Mouse (Mus musculus): ENCODE measurements around the gene Capsl. TPM values are rescaled to one million over a fixed set of nuclear protein-coding genes. Genes with fewer than 3 reads are reported as not detected.

Gene Capsl
- total RNA-seq (2021): not detected

GRCm38 (mm10) chr15:9435534-9436180 lies at the start of gene Capsl:
TSS of gene Capsl (plus strand) at chr15:9436028.
- peak; percentile 13 to 34 for DNase-seq

GRCm38 (mm10) chr15:9409475-9409874 lies 26.4 kb upstream of the Capsl start:
- intact Hi-C loops (cut with DNase I): no loop called here

More at GRCm38 (mm10) chr15:9435534-9436180, at the start of gene Capsl:
- intact Hi-C loops (cut with DNase I): no loop called here

GRCm38 (mm10) chr15:9421163-9421562 lies 14.7 kb upstream of the Capsl start:
- DNase-seq: no peak
- intact Hi-C loops (cut with DNase I): no loop called here

More at GRCm38 (mm10) chr15:9409475-9409874, 26.4 kb upstream of the Capsl start:
- DNase-seq: no peak

GRCm38 (mm10) chr15:9427849-9428248 lies 8.0 kb upstream of the Capsl start:
- intact Hi-C loops (cut with DNase I): no loop called here
- DNase-seq: no peak

- intact Hi-C loops (cut with DNase I): no loop called here
These were observed 6.0 kb upstream of the Capsl start for GRCm38 (mm10) chr15:9429843-9430242.

DNA sequence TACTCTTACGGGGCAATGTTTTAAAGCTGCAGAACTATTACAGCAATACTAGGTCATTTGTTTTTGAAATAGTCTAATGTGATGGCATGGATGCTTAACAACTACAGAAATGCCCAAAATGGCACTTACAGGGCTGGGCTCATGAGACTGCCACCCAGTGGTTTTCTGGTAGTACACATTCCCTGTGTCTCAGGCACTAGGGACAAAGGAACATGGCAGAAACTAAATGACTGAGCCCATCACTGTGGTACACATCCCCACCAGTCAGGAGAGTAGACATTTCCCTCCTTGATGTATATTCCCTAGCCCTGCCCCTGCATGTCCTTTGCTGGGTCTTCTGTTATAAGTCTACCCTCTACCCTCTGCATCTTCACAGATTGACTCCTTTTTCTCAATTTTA lies 16.2 kb downstream of the Capsl start:
- intact Hi-C loops (cut with DNase I): loop anchor here (5.0 kb wide), 1 partner anchor 990 kb away; no protein-coding TSS in a partner anchor
- no peak for DNase-seq

More at GRCm38 (mm10) chr15:9429843-9430242, 6.0 kb upstream of the Capsl start:
- no peak for DNase-seq

- DNase-seq: no peak
- intact Hi-C loops (cut with DNase I): loop anchor here (5.0 kb wide), 1 partner anchor 989 kb away; no protein-coding TSS in a partner anchor
These were observed 17.0 kb downstream of the Capsl start for GRCm38 (mm10) chr15:9452842-9453241.

DNA sequence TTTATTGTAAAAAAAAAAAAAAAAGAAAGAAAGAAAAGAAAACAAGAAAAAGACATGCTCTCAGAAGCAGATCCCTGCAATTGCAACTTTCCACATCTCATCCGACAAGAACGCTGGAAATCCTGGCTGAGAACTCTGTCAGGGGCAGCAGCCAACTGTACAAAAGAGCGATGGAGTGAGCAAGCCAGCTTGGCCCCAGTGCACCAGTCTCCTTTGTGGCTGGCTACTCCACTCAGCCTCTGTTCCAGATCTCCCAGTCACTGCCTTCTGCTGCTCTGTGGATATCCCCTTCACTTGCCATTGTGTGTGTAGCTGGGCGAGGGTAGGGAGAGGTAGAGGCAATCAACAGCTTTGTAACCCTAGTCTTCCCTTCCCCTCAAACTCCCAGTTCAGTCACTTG lies 18.4 kb downstream of the Capsl start:
- DNase-seq: peak; percentile 43 to 51
- intact Hi-C loops (cut with DNase I): loop anchor here (5.0 kb wide), 1 partner anchor 988 kb away; no protein-coding TSS in a partner anchor

GRCm38 (mm10) chr15:9455241-9455640 lies 19.4 kb downstream of the Capsl start:
- peak; percentile 48 to 55 for DNase-seq
- intact Hi-C loops (cut with DNase I): loop anchor here (1.0 kb wide), 2 partner anchors 153 to 858 kb away; no protein-coding TSS in a partner anchor

GRCm38 (mm10) chr15:9463521-9464027 lies 27.7 kb downstream of the Capsl start:
- DNase-seq: no peak
- intact Hi-C loops (cut with DNase I): no loop called here

- intact Hi-C loops (cut with DNase I): no loop called here
- DNase-seq: no peak
These were observed 28.2 kb downstream of the Capsl start for GRCm38 (mm10) chr15:9464039-9464438.

DNA sequence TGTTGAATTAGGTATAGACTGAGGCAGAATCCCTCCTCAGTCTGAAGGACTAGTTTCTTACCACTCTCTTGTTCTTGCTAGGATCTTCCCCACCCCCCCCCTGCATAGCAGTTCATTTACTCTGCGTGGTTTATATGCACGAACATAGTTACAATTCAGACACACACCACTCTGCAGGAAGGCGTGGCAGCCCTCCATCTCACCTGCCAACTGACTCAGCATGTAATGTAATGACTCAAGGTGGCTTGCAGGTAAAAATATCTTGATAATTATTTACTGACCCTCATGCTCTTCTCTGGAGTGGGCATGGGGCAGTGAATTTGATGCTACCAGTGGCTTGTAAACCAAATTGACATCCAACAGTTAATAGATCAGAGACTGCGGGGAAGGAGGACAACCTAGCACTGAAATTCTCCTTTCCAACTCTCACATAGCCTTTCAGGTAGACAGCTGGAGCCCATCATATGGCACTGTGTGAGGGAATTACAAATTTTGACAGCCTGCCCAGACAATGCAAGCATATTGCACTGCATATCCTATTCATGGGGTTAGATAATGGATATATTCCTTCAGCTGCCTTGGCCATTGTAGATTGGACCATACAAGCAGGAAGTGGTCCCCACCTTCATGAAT lies 35.3 kb downstream of the Capsl start:
- no peak for DNase-seq
- intact Hi-C loops (cut with DNase I): no loop called here

DNA sequence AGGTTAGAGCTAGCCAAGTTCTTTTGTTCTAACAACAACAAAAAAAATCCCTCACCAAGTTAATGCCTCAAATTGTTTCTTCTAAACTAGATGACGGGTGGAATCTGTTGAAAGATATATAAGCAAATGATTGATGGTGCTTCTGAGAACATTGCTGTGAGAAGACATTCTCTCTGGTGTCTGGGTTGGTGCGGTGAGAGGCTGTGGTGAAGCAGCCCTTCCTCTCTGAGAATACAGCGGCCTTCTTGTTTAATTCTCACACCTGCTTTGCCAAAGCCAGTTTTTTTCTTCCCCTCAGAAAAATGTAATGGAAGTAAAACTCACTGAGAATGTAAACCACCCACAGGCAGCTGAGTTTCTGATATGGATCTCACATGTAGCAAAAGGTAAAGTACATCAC lies 36.3 kb downstream of the Capsl start:
- intact Hi-C loops (cut with DNase I): no loop called here
- no peak for DNase-seq

- no peak for DNase-seq
- intact Hi-C loops (cut with DNase I): no loop called here
These were observed 36.8 kb downstream of the Capsl start for GRCm38 (mm10) chr15:9472618-9473017.

DNA sequence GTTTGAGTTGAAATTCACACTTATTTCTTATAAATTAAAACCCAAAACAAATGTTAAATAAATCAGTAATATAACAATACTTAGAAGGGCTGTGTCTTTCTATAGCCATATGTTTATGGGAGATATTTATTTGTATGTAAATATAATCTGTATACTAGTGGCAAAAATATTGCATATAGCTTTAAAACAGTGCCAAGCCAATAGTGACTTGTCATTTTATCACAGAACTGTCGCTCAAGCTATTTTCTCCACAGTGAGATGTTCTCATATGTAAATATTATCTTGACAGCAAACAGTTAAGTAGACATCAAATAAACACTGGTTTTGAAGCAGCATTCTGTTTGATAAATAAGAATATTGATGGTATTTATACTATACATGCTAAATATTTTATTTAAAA lies 37.4 kb downstream of the Capsl start:
- DNase-seq: no peak
- intact Hi-C loops (cut with DNase I): no loop called here

DNA sequence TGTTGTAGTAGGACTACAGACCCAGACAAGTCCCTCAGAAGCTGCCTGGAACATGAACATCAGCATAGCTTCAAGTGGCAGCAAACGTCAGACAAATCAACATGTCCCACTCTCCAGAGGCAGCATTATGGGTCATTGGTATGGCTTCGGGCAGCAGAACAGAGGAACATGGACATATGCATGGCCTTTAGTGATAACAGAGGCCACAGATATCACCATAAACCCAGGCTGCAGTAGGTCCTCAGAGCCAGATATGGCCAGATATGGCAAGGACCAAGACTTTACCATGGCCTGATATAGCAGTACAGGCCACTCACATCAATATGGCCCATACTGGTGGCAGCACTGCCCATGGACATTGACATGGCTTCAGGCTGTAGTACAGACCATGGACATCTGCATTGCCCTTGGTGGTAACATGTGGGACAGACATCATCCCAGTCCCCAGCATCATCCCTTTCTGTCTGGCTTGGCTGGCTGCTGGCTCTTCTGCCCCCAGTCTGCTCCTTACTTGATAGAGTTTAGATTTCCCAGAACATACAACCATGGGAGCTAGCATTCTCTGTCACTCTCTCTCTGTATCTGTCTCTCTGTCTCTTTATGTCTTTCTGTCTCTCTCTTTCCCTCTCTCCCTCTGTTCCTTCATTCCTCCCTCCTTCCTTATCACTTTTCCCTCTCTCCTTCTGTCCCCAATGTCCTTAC lies 53.7 kb downstream of the Capsl start:
- DNase-seq: no peak
- intact Hi-C loops (cut with DNase I): no loop called here

DNA sequence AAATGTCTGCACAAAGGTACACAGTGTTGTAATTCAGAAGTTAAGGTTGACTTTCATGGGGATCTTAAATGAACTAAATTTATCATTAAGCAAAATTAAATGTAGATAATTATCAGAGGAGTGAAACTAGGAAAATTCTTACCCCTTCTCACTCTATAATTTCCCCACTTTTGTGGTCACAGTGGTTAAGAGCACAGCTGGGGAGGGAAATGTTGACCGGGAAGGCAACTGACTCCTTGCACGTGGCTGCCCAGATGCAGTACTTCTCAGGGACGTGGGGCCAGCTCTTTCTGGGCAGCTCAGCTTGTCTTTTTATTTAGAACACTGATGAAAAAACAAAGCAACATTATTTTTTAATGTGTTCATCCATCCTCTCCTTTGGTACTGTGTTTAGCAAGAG lies 56.2 kb downstream of the Capsl start:
- intact Hi-C loops (cut with DNase I): no loop called here
- no peak for DNase-seq
